Mouse (Mus musculus): ENCODE results near the gene Olfr711. TPM values are rescaled to one million over a fixed set of nuclear protein-coding genes. Genes with fewer than 3 reads are reported as not detected.

Gene Olfr711
- polyA plus RNA-seq, 1 experiment from 2014 or later, result not detected

Other genes starting within 250 kb of the Olfr711 start
- gene Olfr697, start 233.0 kb downstream of the Olfr711 start, polyA plus RNA-seq (2015; fragmentation: Nextera tagmentation; extraction: Ambion mirVana), result not detected in 2 replicates
- not detected in 2 replicates for gene Olfr698, start 220.1 kb downstream of the Olfr711 start, polyA plus RNA-seq (2015; fragmentation: Nextera tagmentation; extraction: Ambion mirVana)
- gene Olfr699, start 182.3 kb downstream of the Olfr711 start, polyA plus RNA-seq (2015; fragmentation: Nextera tagmentation; extraction: Ambion mirVana), result not detected in 2 replicates
- not detected in 2 replicates for gene Olfr700, start 166.6 kb downstream of the Olfr711 start, polyA plus RNA-seq (2015; fragmentation: Nextera tagmentation; extraction: Ambion mirVana)
- not detected in 2 replicates for gene Olfr701, start 161.3 kb downstream of the Olfr711 start, polyA plus RNA-seq (2015; fragmentation: Nextera tagmentation; extraction: Ambion mirVana)
- gene Olfr702, start 141.6 kb downstream of the Olfr711 start, polyA plus RNA-seq (2015; fragmentation: Nextera tagmentation; extraction: Ambion mirVana), result not detected in 2 replicates
- gene Olfr703, start 132.1 kb downstream of the Olfr711 start, polyA plus RNA-seq (2015; fragmentation: Nextera tagmentation; extraction: Ambion mirVana), result not detected in 2 replicates
- not detected in 2 replicates for gene Olfr704, start 112.3 kb downstream of the Olfr711 start, polyA plus RNA-seq (2015; fragmentation: Nextera tagmentation; extraction: Ambion mirVana)
- gene Olfr705, start 98.6 kb downstream of the Olfr711 start, polyA plus RNA-seq (2015; fragmentation: Nextera tagmentation; extraction: Ambion mirVana), result not detected in 2 replicates
- not detected in 2 replicates for gene Olfr706, start 87.3 kb downstream of the Olfr711 start, polyA plus RNA-seq (2015; fragmentation: Nextera tagmentation; extraction: Ambion mirVana)
- not detected in 2 replicates for gene Olfr707, start 74.2 kb downstream of the Olfr711 start, polyA plus RNA-seq (2015; fragmentation: Nextera tagmentation; extraction: Ambion mirVana)
- not detected in 2 replicates for gene Olfr1532-ps1, start 67.5 kb downstream of the Olfr711 start, polyA plus RNA-seq (2015; fragmentation: Nextera tagmentation; extraction: Ambion mirVana)
- not detected in 2 replicates for gene Olfr709-ps1, start 43.2 kb downstream of the Olfr711 start, polyA plus RNA-seq (2015; fragmentation: Nextera tagmentation; extraction: Ambion mirVana)
- gene Olfr710, start 27.1 kb downstream of the Olfr711 start, polyA plus RNA-seq (2015; fragmentation: Nextera tagmentation; extraction: Ambion mirVana), result not detected in 2 replicates
- gene Olfr6, start 11.5 kb downstream of the Olfr711 start, polyA plus RNA-seq (2015; fragmentation: Nextera tagmentation; extraction: Ambion mirVana), result not detected in 2 replicates
- gene Olfr2, start 30.6 kb upstream of the Olfr711 start, polyA plus RNA-seq (2015; fragmentation: Nextera tagmentation; extraction: Ambion mirVana), result not detected in 2 replicates
- not detected in 2 replicates for gene Olfr713, start 55.7 kb upstream of the Olfr711 start, polyA plus RNA-seq (2015; fragmentation: Nextera tagmentation; extraction: Ambion mirVana)
- gene Olfr714, start 95.5 kb upstream of the Olfr711 start, polyA plus RNA-seq (2015; fragmentation: Nextera tagmentation; extraction: Ambion mirVana), result not detected in 2 replicates
- not detected in 2 replicates for gene Olfr17, start 117.8 kb upstream of the Olfr711 start, polyA plus RNA-seq (2015; fragmentation: Nextera tagmentation; extraction: Ambion mirVana)
- gene Olfr715b, start 134.9 kb upstream of the Olfr711 start, polyA plus RNA-seq (2015; fragmentation: Nextera tagmentation; extraction: Ambion mirVana), result not detected in 2 replicates
- gene Olfr715, start 155.6 kb upstream of the Olfr711 start, polyA plus RNA-seq (2015; fragmentation: Nextera tagmentation; extraction: Ambion mirVana), result not detected in 2 replicates
- not detected in 2 replicates for gene Olfr716, start 162.9 kb upstream of the Olfr711 start, polyA plus RNA-seq (2015; fragmentation: Nextera tagmentation; extraction: Ambion mirVana)
- gene Nlrp14, start 191.5 kb upstream of the Olfr711 start, polyA plus RNA-seq (2015; fragmentation: Nextera tagmentation; extraction: Ambion mirVana), result not detected in 2 replicates
- gene Rbmxl2, start 234.0 kb upstream of the Olfr711 start, polyA plus RNA-seq (2015; fragmentation: Nextera tagmentation; extraction: Ambion mirVana), result not detected in 2 replicates